Mouse (Mus musculus) forebrain, embryonic 10.5 days (tissue): ENCODE measurements at regions not wholly inside any gene's neighbourhood (a gene's known extent, or its start where the extent isn't known, plus 50 kb on each side); places are given as distances from the start of the nearest gene placed in this dataset.

Experiments used
- DNase-seq: peaks from one replicate; pipeline ENCODE4 v3.0.0-alpha.2; 2017; ENCODE audit warnings: low spot score; ENCODE audit errors: extremely low spot score
- H3K27ac ChIP-seq: fragments of 300-500 bp; sonication (generic); 2 replicates; pipeline ENCODE4 v1.5.1; 2016; ENCODE audit warnings: mild to moderate bottlenecking
- H3K27me3 ChIP-seq: fragments of 300-500 bp; sonication (generic); 2 replicates; pipeline ENCODE4 v1.6.1; 2016; ENCODE audit warnings: mild to moderate bottlenecking; ENCODE audit not compliant: poor library complexity, severe bottlenecking
- H3K36me3 ChIP-seq: fragments of 300-500 bp; sonication (generic); replicated peaks from 2 replicates; pipeline ENCODE4 v1.6.1; 2016; ENCODE audit warnings: mild to moderate bottlenecking, moderate library complexity
- H3K4me1 ChIP-seq: fragments of 300-500 bp; sonication (generic); 2 replicates; pipeline ENCODE4 v1.6.1; 2016
- H3K4me3 ChIP-seq: fragments of 300-500 bp; sonication (generic); 2 replicates; pipeline ENCODE4 v1.5.1; 2016; ENCODE audit warnings: mild to moderate bottlenecking, moderate library complexity
- H3K9me3 ChIP-seq: fragments of 300-500 bp; sonication (generic); 2 replicates; pipeline ENCODE4 v1.6.1; 2016; ENCODE audit warnings: mild to moderate bottlenecking, moderate library complexity
- WGBS: fragments of 180-500 bp; shearing (Covaris S2); methylation state at CpG from one replicate; pipeline ENCODE4 v1.1.7; 2016; 5-methylcytosine and 5-hydroxymethylcytosine counted together

GRCm38 (mm10) chr11:24925135-24925534, 847.3 kb downstream of the Bcl11a start:
- Histone ChIP-seq H3K27ac (no peak overlapping the region), H3K27me3 (no peaks in the 10 kb centered on the region), H3K36me3 (no peaks in the 10 kb centered on the region), H3K9me3 (no peaks in the 10 kb centered on the region), H3K4me3 (no peak overlapping the region), H3K4me1 (no peaks in the 10 kb centered on the region)
- no peak for DNase-seq

- Histone ChIP-seq H3K27me3 (no peaks in the 10 kb centered on the region), H3K36me3 (no peaks in the 10 kb centered on the region), H3K4me3 (no peak overlapping the region), H3K9me3 (no peaks in the 10 kb centered on the region), H3K4me1 (no peaks in the 10 kb centered on the region), H3K27ac (no peak overlapping the region)
- DNase-seq = no peak
Measured at GRCm38 (mm10) chr11:24943646-24944045, 865.8 kb downstream of the Bcl11a start.

GRCm38 (mm10) chr11:24951161-24951560, 873.3 kb downstream of the Bcl11a start:
- no peaks in the 10 kb centered on the region for H3K36me3 ChIP-seq
- 71% methylated on average over 1 of the region's 1 CpGs for WGBS
- DNase-seq = no peak
- no peaks in the 10 kb centered on the region; the same call in 1 of the 2 replicates for H3K9me3 ChIP-seq
- H3K4me3 ChIP-seq = no peak overlapping the region
- no peak overlapping the region for H3K27ac ChIP-seq
- H3K4me1 ChIP-seq = no peaks in the 10 kb centered on the region
- no peaks in the 10 kb centered on the region for H3K27me3 ChIP-seq

GRCm38 (mm10) chr11:24972359-24972758, 894.5 kb downstream of the Bcl11a start:
- no peak for DNase-seq
- no peak overlapping the region for H3K4me3 ChIP-seq
- H3K9me3 ChIP-seq = no peaks in the 10 kb centered on the region
- H3K27me3 ChIP-seq = no peaks in the 10 kb centered on the region
- H3K4me1 ChIP-seq = no peaks in the 10 kb centered on the region
- no peak overlapping the region for H3K27ac ChIP-seq
- 79% methylated on average over 2 of the region's 2 CpGs for WGBS
- H3K36me3 ChIP-seq = no peaks in the 10 kb centered on the region

GRCm38 (mm10) chr11:24980193-24980665, 902.4 kb downstream of the Bcl11a start:
- H3K9me3 ChIP-seq = no peaks in the 10 kb centered on the region
- no peak overlapping the region for H3K4me3 ChIP-seq
- no peak for DNase-seq
- no peaks in the 10 kb centered on the region for H3K36me3 ChIP-seq
- H3K27ac ChIP-seq = no peak overlapping the region
- H3K27me3 ChIP-seq = no peaks in the 10 kb centered on the region
- WGBS = 81% methylated on average over 9 of the region's 9 CpGs
- peaks cover 37% of the 10 kb centered on the region for H3K4me1 ChIP-seq

GRCm38 (mm10) chr11:24983060-24983629, 905.3 kb downstream of the Bcl11a start:
- DNase-seq = no peak
- H3K27me3 ChIP-seq = no peaks in the 10 kb centered on the region
- no peaks in the 10 kb centered on the region for H3K36me3 ChIP-seq
- no peaks in the 10 kb centered on the region for H3K9me3 ChIP-seq
- 78% methylated on average over 10 of the region's 10 CpGs for WGBS
- no peak overlapping the region for H3K27ac ChIP-seq
- peaks cover 32% of the 10 kb centered on the region for H3K4me1 ChIP-seq
- H3K4me3 ChIP-seq = no peak overlapping the region

GRCm38 (mm10) chr11:25005491-25005890, 927.6 kb downstream of the Bcl11a start:
- DNase-seq = no peak
- Histone ChIP-seq H3K4me1 (peaks cover 9% of the 10 kb centered on the region), H3K9me3 (no peaks in the 10 kb centered on the region), H3K4me3 (no peak overlapping the region), H3K36me3 (no peaks in the 10 kb centered on the region), H3K27ac (no peak overlapping the region), H3K27me3 (no peaks in the 10 kb centered on the region)
- WGBS = 38% methylated on average over 5 of the region's 5 CpGs

- H3K9me3 ChIP-seq = no peaks in the 10 kb centered on the region
- DNase-seq = no peak
Measured at GRCm38 (mm10) chr11:25026786-25027185, 948.9 kb downstream of the Bcl11a start.

GRCm38 (mm10) chr11:25040983-25041382, 963.1 kb downstream of the Bcl11a start:
- no peak for DNase-seq
- 47% methylated on average over 4 of the region's 4 CpGs for WGBS
- Histone ChIP-seq H3K27me3 (no peaks in the 10 kb centered on the region), H3K4me3 (no peak overlapping the region), H3K27ac (no peak overlapping the region; the same call in 1 of the 2 replicates), H3K36me3 (no peaks in the 10 kb centered on the region), H3K4me1 (peaks cover 22% of the 10 kb centered on the region), H3K9me3 (no peaks in the 10 kb centered on the region)

More at GRCm38 (mm10) chr11:25026786-25027185, 948.9 kb downstream of the Bcl11a start:
- 79% methylated on average over 4 of the region's 4 CpGs for WGBS
- H3K27me3 ChIP-seq = no peaks in the 10 kb centered on the region
- no peaks in the 10 kb centered on the region for H3K4me1 ChIP-seq
- no peak overlapping the region for H3K27ac ChIP-seq
- H3K36me3 ChIP-seq = no peaks in the 10 kb centered on the region
- no peak overlapping the region for H3K4me3 ChIP-seq

GRCm38 (mm10) chr11:25042763-25043162, 964.9 kb downstream of the Bcl11a start:
- no peak overlapping the region for H3K4me3 ChIP-seq
- no peaks in the 10 kb centered on the region for H3K9me3 ChIP-seq
- peaks cover 24% of the 10 kb centered on the region for H3K4me1 ChIP-seq
- 86% methylated on average over 3 of the region's 3 CpGs for WGBS
- no peak for DNase-seq
- H3K27ac ChIP-seq = no peak overlapping the region
- no peaks in the 10 kb centered on the region for H3K36me3 ChIP-seq
- no peaks in the 10 kb centered on the region for H3K27me3 ChIP-seq

- Histone ChIP-seq H3K4me1 (peaks cover 24% of the 10 kb centered on the region), H3K9me3 (no peaks in the 10 kb centered on the region), H3K36me3 (no peaks in the 10 kb centered on the region), H3K27ac (peak overlapping the region; percentile 56), H3K4me3 (no peak overlapping the region), H3K27me3 (no peaks in the 10 kb centered on the region)
- no peak for DNase-seq
- WGBS = 26% methylated on average over 3 of the region's 3 CpGs
Measured at GRCm38 (mm10) chr11:25045339-25045738, 967.5 kb downstream of the Bcl11a start.

- no peak overlapping the region; the same call in 1 of the 2 replicates for H3K27ac ChIP-seq
- H3K27me3 ChIP-seq = no peaks in the 10 kb centered on the region
- DNase-seq = no peak
- no peak overlapping the region for H3K4me3 ChIP-seq
- H3K4me1 ChIP-seq = peaks cover 21% of the 10 kb centered on the region
- H3K36me3 ChIP-seq = no peaks in the 10 kb centered on the region
- H3K9me3 ChIP-seq = no peaks in the 10 kb centered on the region
- 54% methylated on average over 7 of the region's 7 CpGs for WGBS
Measured at GRCm38 (mm10) chr11:25045977-25046376, 968.1 kb downstream of the Bcl11a start.

- Histone ChIP-seq H3K36me3 (no peaks in the 10 kb centered on the region), H3K27me3 (no peaks in the 10 kb centered on the region), H3K4me1 (peaks cover 23% of the 10 kb centered on the region), H3K27ac (no peak overlapping the region), H3K9me3 (0 out of 2 replicates have a peak, but pooled peaks cover 5% of the 10 kb centered on the region), H3K4me3 (no peak overlapping the region)
- 70% methylated on average over 2 of the region's 2 CpGs for WGBS
- DNase-seq = no peak
Measured at GRCm38 (mm10) chr11:25055698-25056097, 977.8 kb downstream of the Bcl11a start.

GRCm38 (mm10) chr11:25057093-25057521, 979.3 kb downstream of the Bcl11a start:
- Histone ChIP-seq H3K36me3 (no peaks in the 10 kb centered on the region), H3K4me1 (peaks cover 23% of the 10 kb centered on the region), H3K27ac (peak overlapping the region; percentile 81), H3K4me3 (peak overlapping the region; percentile 43), H3K9me3 (0 out of 2 replicates have a peak, but pooled peaks cover 5% of the 10 kb centered on the region), H3K27me3 (no peaks in the 10 kb centered on the region)
- under 1% methylated on average over 7 of the region's 7 CpGs for WGBS
- peak; percentile 52 for DNase-seq
